Mouse (Mus musculus) hindbrain, embryonic 12.5 days (tissue): ENCODE data around the gene Zc3hc1. TPM values are rescaled to one million over a fixed set of nuclear protein-coding genes. Genes with fewer than 3 reads are reported as not detected.

Experiments
- ATAC-seq: fragments of 200-750 bp; cut with Nextera tagmentation; 2 replicates; pipeline ENCODE4 v1.8.0; 2017; ENCODE audit warnings: moderate TSS enrichment; ENCODE audit not compliant: low FRiP score
- H3K27ac ChIP-seq: fragments of 300-500 bp; sonication (generic); 2 replicates; pipeline ENCODE4 v1.5.1; 2016; ENCODE audit warnings: mild to moderate bottlenecking
- H3K27me3 ChIP-seq: fragments of 300-500 bp; sonication (generic); 2 replicates; pipeline ENCODE4 v1.6.1; 2016; ENCODE audit warnings: mild to moderate bottlenecking
- H3K36me3 ChIP-seq: fragments of 300-500 bp; sonication (generic); 2 replicates; pipeline ENCODE4 v1.6.1; 2016; ENCODE audit warnings: mild to moderate bottlenecking
- H3K4me1 ChIP-seq: fragments of 300-500 bp; sonication (generic); 2 replicates; pipeline ENCODE4 v1.6.1; 2016
- H3K4me2 ChIP-seq: fragments of 300-500 bp; sonication (generic); replicated peaks from 2 replicates; pipeline ENCODE4 v1.6.1; 2016; ENCODE audit warnings: mild to moderate bottlenecking
- H3K4me3 ChIP-seq: fragments of 300-500 bp; sonication (generic); 2 replicates; pipeline ENCODE4 v1.5.1; 2016; ENCODE audit warnings: mild to moderate bottlenecking
- H3K9ac ChIP-seq: fragments of 300-500 bp; sonication (generic); 2 replicates; pipeline ENCODE4 v1.6.1; 2016; ENCODE audit warnings: mild to moderate bottlenecking, moderate library complexity
- H3K9me3 ChIP-seq: fragments of 300-500 bp; sonication (generic); replicated peaks from 2 replicates; pipeline ENCODE4 v1.6.1; 2016; ENCODE audit warnings: mild to moderate bottlenecking
- WGBS: fragments of 180-500 bp; shearing (Covaris S2); methylation state at CpG from one replicate; pipeline ENCODE4 v1.1.7; 2016; 5-methylcytosine and 5-hydroxymethylcytosine counted together
- polyA plus RNA-seq: library from polyadenylated mRNA; unstranded; fragments of >200 nt; fragmentation: Nextera tagmentation; extraction: Ambion mirVana; gene quantifications from 2 replicates; pipeline ENCODE4 v1.2.1, GENCODE M21; 2016

Gene Zc3hc1
- polyA plus RNA-seq, 1 experiment from 2014 or later = 67.6 TPM

GRCm38 (mm10) chr6:30340231-30340873 lies 50.5 kb downstream of the Zc3hc1 start:
- Histone ChIP-seq H3K9me3 (no peaks in the 10 kb centered on the region), H3K27ac (no peak overlapping the region), H3K9ac (no peak overlapping the region), H3K4me3 (no peak overlapping the region), H3K4me1 (no peaks in the 10 kb centered on the region), H3K27me3 (no peaks in the 10 kb centered on the region), H3K4me2 (no peak overlapping the region), H3K36me3 (no peaks in the 10 kb centered on the region)
- 88% methylated on average over 4 of the region's 4 CpGs for WGBS
- ATAC-seq = no peak

- Histone ChIP-seq H3K27me3 (no peaks in the 10 kb centered on the region), H3K4me1 (no peaks in the 10 kb centered on the region), H3K27ac (no peak overlapping the region), H3K9me3 (no peaks in the 10 kb centered on the region), H3K9ac (no peak overlapping the region), H3K36me3 (no peaks in the 10 kb centered on the region), H3K4me2 (no peak overlapping the region), H3K4me3 (no peak overlapping the region)
- WGBS = 38% methylated on average over 5 of the region's 5 CpGs
- no peak for ATAC-seq
These were observed 53.9 kb downstream of the Zc3hc1 start for GRCm38 (mm10) chr6:30336912-30337311.

GRCm38 (mm10) chr6:30332262-30332661 lies 58.6 kb downstream of the Zc3hc1 start:
- Histone ChIP-seq H3K27ac (no peak overlapping the region), H3K4me1 (no peaks in the 10 kb centered on the region), H3K4me3 (no peak overlapping the region), H3K36me3 (no peaks in the 10 kb centered on the region), H3K27me3 (no peaks in the 10 kb centered on the region), H3K9ac (no peak overlapping the region), H3K4me2 (no peak overlapping the region), H3K9me3 (no peaks in the 10 kb centered on the region)
- 68% methylated on average over 4 of the region's 4 CpGs for WGBS
- no peak for ATAC-seq

- 83% methylated on average over 5 of the region's 5 CpGs for WGBS
These were observed 60.1 kb downstream of the Zc3hc1 start for GRCm38 (mm10) chr6:30330706-30331105.

GRCm38 (mm10) chr6:30325932-30326501 lies 64.8 kb downstream of the Zc3hc1 start:
- no peak overlapping the region for H3K4me3 ChIP-seq
- H3K9me3 ChIP-seq = no peaks in the 10 kb centered on the region
- H3K36me3 ChIP-seq = no peaks in the 10 kb centered on the region
- H3K4me2 ChIP-seq = no peak overlapping the region
- no peaks in the 10 kb centered on the region for H3K27me3 ChIP-seq
- 78% methylated on average over 3 of the region's 4 CpGs for WGBS
- no peak overlapping the region for H3K9ac ChIP-seq
- no peaks in the 10 kb centered on the region for H3K4me1 ChIP-seq
- H3K27ac ChIP-seq = no peak overlapping the region
- no peak for ATAC-seq

More at GRCm38 (mm10) chr6:30330706-30331105, 60.1 kb downstream of the Zc3hc1 start:
- Histone ChIP-seq H3K27ac (no peak overlapping the region), H3K36me3 (no peaks in the 10 kb centered on the region), H3K9me3 (no peaks in the 10 kb centered on the region), H3K4me3 (no peak overlapping the region), H3K27me3 (no peaks in the 10 kb centered on the region), H3K4me1 (no peaks in the 10 kb centered on the region), H3K9ac (no peak overlapping the region), H3K4me2 (no peak overlapping the region)
- ATAC-seq = no peak

- Histone ChIP-seq H3K36me3 (no peaks in the 10 kb centered on the region), H3K27me3 (no peaks in the 10 kb centered on the region), H3K9ac (no peak overlapping the region), H3K4me2 (no peak overlapping the region), H3K9me3 (no peaks in the 10 kb centered on the region), H3K27ac (no peak overlapping the region), H3K4me1 (no peaks in the 10 kb centered on the region), H3K4me3 (no peak overlapping the region)
- no peak for ATAC-seq
- WGBS = 57% methylated on average over 4 of the region's 4 CpGs
These were observed 69.8 kb downstream of the Zc3hc1 start for GRCm38 (mm10) chr6:30321002-30321401.

- Histone ChIP-seq H3K9me3 (no peaks in the 10 kb centered on the region), H3K36me3 (no peaks in the 10 kb centered on the region), H3K27ac (no peak overlapping the region), H3K4me1 (no peaks in the 10 kb centered on the region), H3K4me2 (no peak overlapping the region), H3K9ac (no peak overlapping the region), H3K4me3 (no peak overlapping the region), H3K27me3 (no peaks in the 10 kb centered on the region)
- 84% methylated on average over 5 of the region's 5 CpGs for WGBS
- ATAC-seq = no peak
These were observed 71.6 kb downstream of the Zc3hc1 start for GRCm38 (mm10) chr6:30319216-30319615.

Other genes starting within 250 kb of the Zc3hc1 start
- gene Ube2h, start 86.5 kb downstream of the Zc3hc1 start, polyA plus RNA-seq = 72.4 and 76.4 TPM in 2 replicates
- 42.5 and 45.4 TPM in 2 replicates for gene Klhdc10, start 10.8 kb upstream of the Zc3hc1 start, polyA plus RNA-seq
- gene Tmem209, start 118.8 kb upstream of the Zc3hc1 start, polyA plus RNA-seq = 37.0 and 38.9 TPM in 2 replicates
- 0.21 and 0.34 TPM in 2 replicates for gene Ssmem1, start 118.8 kb upstream of the Zc3hc1 start, polyA plus RNA-seq
- gene Cpa2, start 150.6 kb upstream of the Zc3hc1 start, polyA plus RNA-seq = 4.0 and 6.3 TPM in 2 replicates
- 1.7 and 1.9 TPM in 2 replicates for gene Cpa4, start 177.3 kb upstream of the Zc3hc1 start, polyA plus RNA-seq
- gene Cpa5, start 220.0 kb upstream of the Zc3hc1 start, polyA plus RNA-seq = 0.10 TPM in 1 of 2 replicates, not detected in the other
- 0.30 and 0.34 TPM in 2 replicates for gene Cpa1, start 248.2 kb upstream of the Zc3hc1 start, polyA plus RNA-seq